Mouse (Mus musculus): ENCODE data around the gene Abcb1b.

GRCm38 (mm10) chr5:8842815-8843214, 44.9 kb downstream of the Abcb1b start:
- TF ChIP-seq POLR2A (IDR thresholded peaks at IDR 0.05; ENCODE audit: extremely low read depth, insufficient read depth, low read length): no peak
- TF ChIP-seq CTCF (IDR thresholded peaks at IDR 0.05; ENCODE audit: low read depth, low read length): no peak; the same call in 1 of the 2 replicates
